Mouse (Mus musculus) olfactory bulb, adult 2 months (tissue): ENCODE measurements around the gene Prss22. TPM values are rescaled to one million over a fixed set of nuclear protein-coding genes. Genes with fewer than 3 reads are reported as not detected.

Experiments used
- H3K27ac ChIP-seq: fragments of 200-500 bp; 2 replicates; pipeline ENCODE4 v1.5.1; 2012; ENCODE audit warnings: low read depth, low read length; ENCODE audit not compliant: insufficient read depth
- H3K4me1 ChIP-seq: fragments of 200-500 bp; 2 replicates; pipeline ENCODE4 v1.6.1; 2012; ENCODE audit warnings: low read length; ENCODE audit not compliant: control insufficient read depth, insufficient read depth
- H3K4me3 ChIP-seq: fragments of 200-500 bp; 2 replicates; pipeline ENCODE4 v1.5.1; 2012; ENCODE audit warnings: mild to moderate bottlenecking, low read depth, low read length, moderate library complexity; ENCODE audit not compliant: insufficient read depth
- CTCF ChIP-seq: fragments of 200-500 bp; IDR thresholded peaks from 2 replicates; pipeline ENCODE4 v1.5.1; 2012; ENCODE audit warnings: low read depth, mild to moderate bottlenecking, low read length, moderate library complexity; ENCODE audit not compliant: insufficient read depth
- POLR2A ChIP-seq: fragments of 200-500 bp; IDR thresholded peaks from 2 replicates; pipeline ENCODE4 v1.6.1; 2012; ENCODE audit warnings: mild to moderate bottlenecking, low read depth, low read length, moderate library complexity; ENCODE audit not compliant: insufficient read depth
- WGBS: fragments of 180-500 bp; shearing (Covaris S2); methylation state at CpG from one replicate; pipeline ENCODE4 v1.1.7; 2018; 5-methylcytosine and 5-hydroxymethylcytosine counted together
- polyA plus RNA-seq: library from polyadenylated mRNA; stranded (reverse); fragments of >200 nt; gene quantifications from 2 replicates; pipeline ENCODE4 v1.2.4, GENCODE M21; 2012; ENCODE audit warnings: low replicate concordance; ENCODE audit not compliant: missing spikeins, insufficient read depth, insufficient read length

The Prss22 gene
- polyA plus RNA-seq, 1 experiment, result not detected

DNA sequence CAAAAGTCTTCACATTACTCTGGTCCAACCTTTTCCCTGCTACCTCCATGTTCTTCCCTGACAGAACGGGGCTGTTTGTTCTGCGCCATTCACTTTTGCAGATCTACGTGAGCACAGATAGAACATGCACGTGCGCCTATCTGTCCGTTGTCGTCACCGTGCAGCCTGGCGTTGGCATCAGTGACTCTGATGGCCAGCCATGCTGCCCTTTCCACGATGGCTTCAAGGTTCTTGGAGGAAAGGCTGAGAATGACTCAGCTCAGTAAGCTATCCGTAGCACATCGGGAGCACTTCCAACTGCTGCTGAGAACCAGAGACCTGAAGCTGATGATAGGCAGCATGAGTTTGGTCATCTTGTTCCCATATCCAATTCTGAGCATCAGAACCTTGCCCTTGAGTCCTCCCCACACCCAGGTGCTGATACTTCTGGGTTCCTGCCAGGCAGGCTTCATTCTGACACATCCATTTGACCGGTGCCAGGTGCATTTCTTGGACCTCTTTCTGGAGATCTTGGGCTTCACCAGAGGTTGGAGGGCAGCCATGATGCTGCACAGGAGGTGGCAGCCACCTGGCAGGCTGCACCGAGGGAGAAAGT, 6.3 kb upstream of the Prss22 start:
- 92% methylated on average over 14 of the region's 14 CpGs for WGBS

GRCm38 (mm10) chr17:24000404-24000803, 2.5 kb upstream of the Prss22 start:
- TF ChIP-seq CTCF, result no peak
- TF ChIP-seq POLR2A, result no peak
- H3K27ac ChIP-seq, result no peak overlapping the region

More for the DNA sequence above, 6.3 kb upstream of the Prss22 start:
- no peak overlapping the region for H3K27ac ChIP-seq
- TF ChIP-seq CTCF (no peak), POLR2A (no peak)
- no peak overlapping the region for H3K4me3 ChIP-seq
- peaks cover 7% of the 10 kb centered on the region; the same call in 1 of the 2 replicates for H3K4me1 ChIP-seq

GRCm38 (mm10) chr17:23998383-23998782, 483 bp upstream of the Prss22 start:
- Histone ChIP-seq H3K27ac (no peak overlapping the region), H3K4me1 (peaks cover 17% of the 10 kb centered on the region), H3K4me3 (no peak overlapping the region)
- 76% methylated on average over 6 of the region's 6 CpGs for WGBS
- TF ChIP-seq POLR2A (no peak), CTCF (no peak)

More at GRCm38 (mm10) chr17:24000404-24000803, 2.5 kb upstream of the Prss22 start:
- WGBS, result 42% methylated on average over 5 of the region's 5 CpGs
- Histone ChIP-seq H3K4me3 (no peak overlapping the region), H3K4me1 (peaks cover 7% of the 10 kb centered on the region; the same call in 1 of the 2 replicates)

DNA sequence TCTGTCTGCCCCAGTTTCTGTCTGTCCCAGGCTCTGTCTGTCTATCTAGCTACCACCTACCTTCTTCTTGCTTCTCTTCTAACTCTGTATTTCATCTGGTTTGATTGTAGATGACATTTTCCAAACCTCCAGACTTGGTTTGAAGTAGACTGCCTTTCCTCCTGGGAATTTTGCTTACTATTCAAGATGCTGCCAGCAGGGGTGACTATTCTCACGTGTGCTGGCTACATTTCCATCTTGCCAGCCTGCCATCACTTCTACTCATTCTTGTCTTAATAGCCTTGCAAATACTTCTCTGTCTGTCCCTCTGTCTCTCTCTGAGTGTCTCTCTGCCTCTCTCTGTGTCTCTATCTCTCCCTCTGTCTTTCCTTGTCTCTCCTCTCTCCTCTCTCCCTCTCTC, 2.5 kb downstream of the Prss22 start:
- WGBS, result 63% methylated on average over 1 of the region's 1 CpGs
- Histone ChIP-seq H3K4me3 (no peak overlapping the region), H3K4me1 (peaks cover 21% of the 10 kb centered on the region), H3K27ac (no peak overlapping the region)
- TF ChIP-seq POLR2A (no peak), CTCF (no peak)

DNA sequence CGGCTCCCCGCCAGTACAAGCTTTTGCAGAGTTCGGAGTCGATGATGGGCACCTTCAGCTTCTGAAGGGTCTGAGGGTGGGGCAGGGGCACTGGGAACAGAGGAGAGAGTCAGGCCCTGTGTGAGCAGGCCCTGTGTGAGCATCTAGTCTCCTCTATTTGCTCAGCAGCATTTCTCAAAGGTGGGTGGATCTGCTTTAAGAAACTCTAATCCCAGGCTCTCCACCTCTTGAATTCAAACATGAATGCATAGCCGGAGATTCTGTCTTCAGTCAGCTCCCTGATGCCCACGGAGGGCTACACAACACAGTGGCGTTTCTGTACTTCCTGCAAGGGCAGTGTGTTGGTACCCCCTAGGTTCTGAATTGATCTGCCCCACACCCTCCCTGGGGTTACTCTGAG, 3.2 kb downstream of the Prss22 start:
- 64% methylated on average over 7 of the region's 7 CpGs for WGBS
- TF ChIP-seq POLR2A (no peak), CTCF (no peak)
- H3K27ac ChIP-seq, result no peak overlapping the region
- H3K4me3 ChIP-seq, result no peak overlapping the region
- peaks cover 17% of the 10 kb centered on the region for H3K4me1 ChIP-seq

DNA sequence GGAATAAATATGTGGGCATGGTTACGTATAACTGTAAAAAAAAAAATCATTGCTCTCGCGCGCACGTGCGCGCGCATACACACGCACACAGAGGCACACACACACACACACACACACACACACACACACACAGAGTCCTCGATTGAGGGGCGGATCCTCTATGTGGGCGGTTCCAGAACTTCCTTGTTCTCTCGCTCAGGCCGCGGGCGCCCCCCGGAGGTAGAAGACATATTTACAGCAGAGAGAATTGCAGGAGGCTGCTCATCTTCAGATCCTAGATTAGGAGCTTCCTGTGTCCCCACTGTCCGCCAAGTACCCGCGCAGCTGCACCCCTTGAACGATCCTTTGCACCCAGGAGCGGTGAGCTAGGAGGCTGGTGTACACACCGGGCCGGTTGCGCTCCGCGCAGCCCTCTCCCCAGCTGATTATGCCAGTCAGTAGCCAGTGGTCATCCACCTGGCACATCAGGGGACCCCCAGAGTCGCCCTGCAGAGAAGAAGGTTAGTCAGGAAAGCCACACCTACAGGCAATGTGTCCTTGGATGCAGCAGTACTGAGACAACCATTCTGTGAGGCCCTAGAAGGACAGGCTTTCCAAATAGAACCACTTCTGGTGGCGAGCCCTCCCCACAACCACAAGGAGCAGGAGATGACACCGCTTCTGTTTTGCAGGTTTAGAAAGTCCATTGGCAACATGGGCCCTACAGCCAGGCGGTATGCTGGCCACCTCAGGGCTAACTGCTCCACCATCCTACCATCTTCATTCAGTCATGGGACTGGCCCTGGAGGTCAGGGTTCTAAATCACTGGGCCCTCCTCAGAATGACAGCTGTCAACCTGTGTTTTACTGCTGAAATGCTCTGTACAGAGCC, 4.1 kb downstream of the Prss22 start:
- no peak for TF ChIP-seq POLR2A
- TF ChIP-seq CTCF, result peak; percentile 62; the same call in 1 of the 2 replicates

DNA sequence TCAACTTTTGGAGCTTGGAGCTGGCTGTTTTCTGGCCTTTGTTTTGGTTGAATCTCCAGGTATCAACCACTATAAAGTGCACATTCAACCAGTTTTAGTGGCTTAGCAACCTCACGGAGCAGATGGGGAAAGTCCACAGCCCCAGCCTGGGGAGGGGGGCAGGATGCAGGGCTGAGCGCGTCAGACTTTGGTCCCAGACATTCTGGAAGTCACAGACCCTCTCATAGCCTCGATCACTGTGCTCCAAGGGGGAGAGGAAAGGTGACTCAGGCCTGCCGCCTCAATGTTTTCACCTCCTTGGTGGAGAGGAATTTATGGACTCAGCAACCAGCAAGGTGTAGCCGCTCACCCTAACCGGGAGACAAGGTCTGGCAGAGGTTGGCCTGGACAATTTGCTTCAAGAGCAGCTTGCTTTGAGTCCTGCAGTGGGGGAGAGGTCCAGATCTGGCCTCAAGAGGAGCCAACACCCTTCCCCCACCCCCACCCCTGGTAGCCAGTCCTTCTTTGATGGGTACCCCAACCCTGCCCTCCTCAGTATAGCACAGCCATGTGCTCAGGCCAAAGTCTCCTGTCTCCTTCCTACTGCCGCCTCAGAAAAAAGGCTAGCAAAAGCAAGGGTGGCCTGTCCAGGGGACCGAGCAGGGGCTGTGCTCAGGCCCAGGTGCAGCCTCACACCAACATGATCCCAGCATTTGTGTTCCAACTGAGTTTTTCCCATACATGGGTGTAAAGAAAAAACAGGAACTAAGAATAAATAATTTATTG, 4.9 kb downstream of the Prss22 start:
- H3K4me1 ChIP-seq, result peaks cover 16% of the 10 kb centered on the region
- no peak for TF ChIP-seq POLR2A
- TF ChIP-seq CTCF, result no peak

More for the DNA sequence above, 4.1 kb downstream of the Prss22 start:
- H3K27ac ChIP-seq, result no peak overlapping the region
- 10% methylated on average over 31 of the region's 31 CpGs for WGBS
- peaks cover 16% of the 10 kb centered on the region for H3K4me1 ChIP-seq
- peak overlapping the region; percentile 19; the same call in 1 of the 2 replicates for H3K4me3 ChIP-seq

GRCm38 (mm10) chr17:23989802-23990201, 8.1 kb downstream of the Prss22 start:
- WGBS, result 25% methylated on average over 2 of the region's 2 CpGs
- Histone ChIP-seq H3K4me3 (no peak overlapping the region), H3K4me1 (peaks cover 16% of the 10 kb centered on the region), H3K27ac (no peak overlapping the region)
- TF ChIP-seq POLR2A (no peak), CTCF (no peak)

More for the DNA sequence above, 4.9 kb downstream of the Prss22 start:
- Histone ChIP-seq H3K27ac (no peak overlapping the region), H3K4me3 (no peak overlapping the region)
- 77% methylated on average over 9 of the region's 9 CpGs for WGBS

DNA sequence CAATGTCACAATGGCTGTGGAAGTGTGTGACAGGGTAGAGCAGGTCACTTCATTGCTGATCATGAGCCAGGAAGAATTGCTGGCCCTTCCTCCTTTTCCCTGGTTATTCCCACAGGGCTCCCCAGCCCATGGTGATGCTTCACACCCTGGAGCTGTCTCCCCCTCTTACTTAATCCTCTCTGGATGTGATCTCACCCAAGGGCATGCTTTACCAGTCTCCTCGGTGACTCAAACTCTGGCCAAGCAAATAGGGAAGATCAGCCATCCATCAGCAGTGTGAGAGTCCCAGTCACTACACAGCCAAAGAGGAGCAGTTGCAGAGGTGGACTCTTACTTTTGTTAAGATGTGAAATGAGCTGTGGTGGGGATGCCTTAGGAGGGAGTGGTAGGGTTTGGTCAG, 12.9 kb downstream of the Prss22 start:
- 89% methylated on average over 1 of the region's 1 CpGs for WGBS
- TF ChIP-seq CTCF (no peak), POLR2A (no peak)
- no peak overlapping the region for H3K4me3 ChIP-seq
- H3K27ac ChIP-seq, result no peak overlapping the region
- H3K4me1 ChIP-seq, result no peaks in the 10 kb centered on the region; the same call in 1 of the 2 replicates
